Mouse (Mus musculus) MEL (cell line): ENCODE data around the gene Pi4ka.

Experiments
- BHLHE40 ChIP-seq: IDR thresholded peaks from 2 replicates; pipeline ENCODE4 v1.6.1; 2012; ENCODE audit warnings: low read depth, mild to moderate bottlenecking, inconsistent platforms, low read length, improper control_type of control experiment, borderline replicate concordance
- CTCF ChIP-seq, 3 experiments: IDR thresholded peaks in 2 of 3; conservative IDR thresholded peaks in 1 of 3; 2 replicates each; pipeline ENCODE4 v1.5.1; 2011 to 2012; ENCODE audit warnings: low read length in 3 of 3, low read depth in 2 of 3, mild to moderate bottlenecking in 2 of 3, improper control_type of control experiment in 1 of 3, inconsistent platforms in 1 of 3, mixed read lengths in 1 of 3, moderate library complexity in 1 of 3; ENCODE audit not compliant: control insufficient read depth in 1 of 3, insufficient read depth in 1 of 3, poor library complexity in 1 of 3, severe bottlenecking in 1 of 3
- HCFC1 ChIP-seq: IDR thresholded peaks from 2 replicates; pipeline ENCODE4 v1.6.1; 2012; ENCODE audit warnings: low read depth, mild to moderate bottlenecking, inconsistent platforms, low read length, improper control_type of control experiment, moderate library complexity
- MAZ ChIP-seq: IDR thresholded peaks from 2 replicates; pipeline ENCODE4 v1.6.1; 2012; ENCODE audit warnings: low read depth, mild to moderate bottlenecking, inconsistent platforms, low read length, improper control_type of control experiment
- POLR2A ChIP-seq, 2 experiments: IDR thresholded peaks; 2 replicates each; pipeline ENCODE4 v1.6.1; 2011 to 2012; ENCODE audit warnings: low read length in 2 of 2, mild to moderate bottlenecking in 2 of 2, control low read depth in 1 of 2, improper control_type of control experiment in 1 of 2, low read depth in 1 of 2, moderate library complexity in 1 of 2; ENCODE audit not compliant: control insufficient read depth in 1 of 2, insufficient read depth in 1 of 2, poor library complexity in 1 of 2
- POLR2AphosphoS2 ChIP-seq: IDR thresholded peaks from 2 replicates; pipeline ENCODE4 v1.6.1; 2011; ENCODE audit warnings: low read length, improper control_type of control experiment
- TCF12 ChIP-seq: IDR thresholded peaks from 2 replicates; pipeline ENCODE4 v1.6.1; 2014; ENCODE audit warnings: low read depth, mild to moderate bottlenecking, inconsistent platforms, low read length, improper control_type of control experiment, moderate library complexity
- ZC3H11A ChIP-seq: IDR thresholded peaks from 2 replicates; pipeline ENCODE4 v1.6.1; 2012; ENCODE audit warnings: low read depth, mild to moderate bottlenecking, inconsistent platforms, low read length, improper control_type of control experiment
- ZNF384 ChIP-seq: IDR thresholded peaks from 2 replicates; pipeline ENCODE4 v1.6.1; 2012; ENCODE audit warnings: low read depth, mild to moderate bottlenecking, inconsistent platforms, low read length, improper control_type of control experiment

- TF ChIP-seq POLR2A (IDR thresholded peaks at IDR 0.05; ENCODE audit: control insufficient read depth in 1 of 2, insufficient read depth in 1 of 2, low read depth in 1 of 2, low read length in 2 of 2, poor library complexity in 1 of 2) (no peak), CTCF (IDR thresholded peaks at IDR 0.05 in 2 of 3, conservative IDR thresholded peaks at IDR 0.05 in 1 of 3; ENCODE audit: control insufficient read depth in 1 of 3, insufficient read depth in 1 of 3, low read depth in 2 of 3, low read length in 3 of 3, poor library complexity in 1 of 3, severe bottlenecking in 1 of 3) (no peak), POLR2AphosphoS2 (no peak), ZNF384 (no peak), TCF12 (no peak), ZC3H11A (no peak), HCFC1 (no peak), BHLHE40 (no peak), MAZ (no peak)
Observed at GRCm38 (mm10) chr16:17358787-17359186, 47.3 kb downstream of the Pi4ka start.
